Mouse (Mus musculus): ENCODE results near the gene Gm20715. TPM values are rescaled to one million over a fixed set of nuclear protein-coding genes. Genes with fewer than 3 reads are reported as not detected.
"Not testable (repeated sequence)": the region's sequence is repeated elsewhere in the genome, so short reads cannot be mapped to it uniquely, and the experiment has no call there.

Gm20715 gene
- polyA plus RNA-seq, 2 experiments, result not detected

- TF ChIP-seq CTCF (IDR thresholded peaks at IDR 0.05; ENCODE audit: low read depth), result no peak
- Histone ChIP-seq H3K4me2 (ENCODE audit: low read depth) (no peak overlapping the region), H3K36me3 (replicated peaks; ENCODE audit: control insufficient read depth, insufficient read depth, low read depth) (no peaks in the 10 kb centered on the region), H3K4me3 (ENCODE audit: insufficient read depth in 1 of 2, low read depth in 2 of 2, low read length in 2 of 2) (no peak overlapping the region), H3K9ac (replicated peaks) (no peak overlapping the region), H3K4me1 (replicated peaks; ENCODE audit: control insufficient read depth in 2 of 2, insufficient read depth in 2 of 2, low read length in 1 of 2) (no peaks in the 10 kb centered on the region), H3K9me3 (ENCODE audit: control insufficient read depth, low read length) (no peaks in the 10 kb centered on the region), H3K27ac (no peak overlapping the region), H3K27me3 (ENCODE audit: control insufficient read depth, insufficient read depth, low read length) (no peaks in the 10 kb centered on the region)
- DNase-seq (ENCODE audit: low read depth in 3 of 3, low spot score in 3 of 3) (no peak), ATAC-seq (ENCODE audit: insufficient read depth) (no peak)
- WGBS (ENCODE audit: insufficient replicate concordance), result 32% methylated on average over 5 of the region's 5 CpGs
Measured at GRCm38 (mm10) chr7:6447771-6448170, 37.7 kb downstream of the Gm20715 start.

GRCm38 (mm10) chr7:6455868-6456267, 45.8 kb downstream of the Gm20715 start, which contains the start of gene Olfr1336:
Gene Olfr1336 (plus strand): TSS chr7:6456168.
- H3K9ac ChIP-seq (replicated peaks), result no peak within 1 kb of the TSS
- ATAC-seq (ENCODE audit: insufficient read depth), result no peak
- TF ChIP-seq EP300 (IDR thresholded peaks at IDR 0.05; ENCODE audit: low read depth) (no peak), CTCF (IDR thresholded peaks at IDR 0.05; ENCODE audit: low read depth) (no peak)

GRCm38 (mm10) chr7:6456399-6456798, 46.3 kb downstream of the Gm20715 start:
- H3K4me1 ChIP-seq (replicated peaks; ENCODE audit: control insufficient read depth in 2 of 2, insufficient read depth in 2 of 2, low read length in 1 of 2), result no peaks in the 10 kb centered on the region
- H3K4me2 ChIP-seq (ENCODE audit: low read depth), result no peak overlapping the region
- no peak for TF ChIP-seq CTCF (IDR thresholded peaks at IDR 0.05; ENCODE audit: low read depth)
- TF ChIP-seq EP300 (IDR thresholded peaks at IDR 0.05; ENCODE audit: low read depth), result no peak
- no peak overlapping the region for H3K4me3 ChIP-seq (ENCODE audit: insufficient read depth in 1 of 2, low read depth in 2 of 2, low read length in 2 of 2)
- no peak overlapping the region for H3K27ac ChIP-seq
- ATAC-seq (ENCODE audit: insufficient read depth) (no peak), DNase-seq (ENCODE audit: low read depth in 3 of 3, low spot score in 3 of 3) (no peak)
- no peaks in the 10 kb centered on the region for H3K27me3 ChIP-seq (ENCODE audit: control insufficient read depth, insufficient read depth, low read length)
- H3K9ac ChIP-seq (replicated peaks), result no peak overlapping the region
- no peaks in the 10 kb centered on the region for H3K9me3 ChIP-seq (ENCODE audit: control insufficient read depth, low read length)
- no peaks in the 10 kb centered on the region for H3K36me3 ChIP-seq (replicated peaks; ENCODE audit: control insufficient read depth, insufficient read depth, low read depth)
- WGBS (ENCODE audit: insufficient replicate concordance), result 24% methylated on average over 3 of the region's 3 CpGs

More at GRCm38 (mm10) chr7:6455868-6456267, 45.8 kb downstream of the Gm20715 start, which contains the start of gene Olfr1336:
- Histone ChIP-seq H3K4me1 (replicated peaks; ENCODE audit: control insufficient read depth in 2 of 2, insufficient read depth in 2 of 2, low read length in 1 of 2) (no peaks in the 10 kb centered on the region), H3K36me3 (replicated peaks; ENCODE audit: control insufficient read depth, insufficient read depth, low read depth) (no peaks in the 10 kb centered on the region), H3K4me3 (ENCODE audit: insufficient read depth in 1 of 2, low read depth in 2 of 2, low read length in 2 of 2) (no peak within 1 kb of the TSS), H3K27me3 (ENCODE audit: control insufficient read depth, insufficient read depth, low read length) (no peaks in the 10 kb centered on the region), H3K9me3 (ENCODE audit: control insufficient read depth, low read length) (no peaks in the 10 kb centered on the region), H3K27ac (no peak within 1 kb of the TSS), H3K4me2 (ENCODE audit: low read depth) (no peak within 1 kb of the TSS)
- DNase-seq (ENCODE audit: low read depth in 3 of 3, low spot score in 3 of 3), result no peak

GRCm38 (mm10) chr7:6466951-6467350, 56.9 kb downstream of the Gm20715 start, which contains the start of gene Olfr1346:
Gene Olfr1346 (plus strand): TSS chr7:6467101.
- DNase-seq (ENCODE audit: low read depth in 3 of 3, low spot score in 3 of 3) (no peak), ATAC-seq (ENCODE audit: insufficient read depth) (no peak)
- Histone ChIP-seq H3K4me2 (ENCODE audit: low read depth) (no peak within 1 kb of the TSS), H3K4me3 (ENCODE audit: insufficient read depth in 1 of 2, low read depth in 2 of 2, low read length in 2 of 2) (no peak within 1 kb of the TSS), H3K27ac (no peak within 1 kb of the TSS), H3K36me3 (replicated peaks; ENCODE audit: control insufficient read depth, insufficient read depth, low read depth) (no peaks in the 10 kb centered on the region), H3K9ac (replicated peaks) (no peak within 1 kb of the TSS), H3K9me3 (ENCODE audit: control insufficient read depth, low read length) (no peaks in the 10 kb centered on the region), H3K27me3 (ENCODE audit: control insufficient read depth, insufficient read depth, low read length) (no peaks in the 10 kb centered on the region), H3K4me1 (replicated peaks; ENCODE audit: control insufficient read depth in 2 of 2, insufficient read depth in 2 of 2, low read length in 1 of 2) (no peaks in the 10 kb centered on the region)
- TF ChIP-seq CTCF (IDR thresholded peaks at IDR 0.05; ENCODE audit: low read depth) (no peak), EP300 (IDR thresholded peaks at IDR 0.05; ENCODE audit: low read depth) (no peak)

- not testable (repeated sequence) for H3K9me3 ChIP-seq (ENCODE audit: control insufficient read depth, low read length); H3K4me1 ChIP-seq (replicated peaks; ENCODE audit: control insufficient read depth in 2 of 2, insufficient read depth in 2 of 2, low read length in 1 of 2); H3K27ac ChIP-seq; ATAC-seq (ENCODE audit: insufficient read depth); H3K27me3 ChIP-seq (ENCODE audit: control insufficient read depth, insufficient read depth, low read length); DNase-seq (ENCODE audit: low read depth in 3 of 3, low spot score in 3 of 3); H3K36me3 ChIP-seq (replicated peaks; ENCODE audit: control insufficient read depth, insufficient read depth, low read depth); H3K4me3 ChIP-seq (ENCODE audit: insufficient read depth in 1 of 2, low read depth in 2 of 2, low read length in 2 of 2); H3K9ac ChIP-seq (replicated peaks); H3K4me2 ChIP-seq (ENCODE audit: low read depth)
- WGBS (ENCODE audit: insufficient replicate concordance), result 49% methylated on average over 2 of the region's 2 CpGs
Measured at GRCm38 (mm10) chr7:6477633-6478032, 67.6 kb downstream of the Gm20715 start.

GRCm38 (mm10) chr7:6486841-6487240, 76.8 kb downstream of the Gm20715 start, which contains the start of gene Olfr5:
Gene Olfr5 (minus strand): TSS chr7:6486941.
- WGBS (ENCODE audit: insufficient replicate concordance), result 6% methylated on average over 2 of the region's 2 CpGs
- TF ChIP-seq EP300 (IDR thresholded peaks at IDR 0.05; ENCODE audit: low read depth), result no peak
- no peak for TF ChIP-seq CTCF (IDR thresholded peaks at IDR 0.05; ENCODE audit: low read depth)
- H3K9ac ChIP-seq (replicated peaks), result no peak within 1 kb of the TSS
- H3K27ac ChIP-seq, result no peak within 1 kb of the TSS
- no peak within 1 kb of the TSS for H3K4me3 ChIP-seq (ENCODE audit: insufficient read depth in 1 of 2, low read depth in 2 of 2, low read length in 2 of 2)
- H3K4me1 ChIP-seq (replicated peaks; ENCODE audit: control insufficient read depth in 2 of 2, insufficient read depth in 2 of 2, low read length in 1 of 2), result no peaks in the 10 kb centered on the region
- no peaks in the 10 kb centered on the region for H3K36me3 ChIP-seq (replicated peaks; ENCODE audit: control insufficient read depth, insufficient read depth, low read depth)
- ATAC-seq (ENCODE audit: insufficient read depth) (no peak), DNase-seq (ENCODE audit: low read depth in 3 of 3, low spot score in 3 of 3) (no peak)
- H3K4me2 ChIP-seq (ENCODE audit: low read depth), result no peak within 1 kb of the TSS
- H3K9me3 ChIP-seq (ENCODE audit: control insufficient read depth, low read length), result no peaks in the 10 kb centered on the region
- no peaks in the 10 kb centered on the region for H3K27me3 ChIP-seq (ENCODE audit: control insufficient read depth, insufficient read depth, low read length)

Other genes with a start within 250 kb of the Gm20715 start
- 10.1 and 13.8 TPM in 2 replicates for gene Zfp444, start 238.1 kb upstream of the Gm20715 start, polyA plus RNA-seq (2012; rRNA removed)
- 15.0 and 16.3 TPM in 2 replicates for gene Zfp444, start 238.1 kb upstream of the Gm20715 start, polyA plus RNA-seq (2014; fragmentation: Nextera tagmentation; extraction: Ambion mirVana)
- not detected in 2 replicates for gene Galp, start 213.2 kb upstream of the Gm20715 start, polyA plus RNA-seq (2012; rRNA removed)
- gene Galp, start 213.2 kb upstream of the Gm20715 start, polyA plus RNA-seq (2014; fragmentation: Nextera tagmentation; extraction: Ambion mirVana), result not detected in 2 replicates
- gene Zscan5b, start 188.0 kb upstream of the Gm20715 start, polyA plus RNA-seq (2012; rRNA removed), result not detected in 2 replicates
- not detected in 2 replicates for gene Zscan5b, start 188.0 kb upstream of the Gm20715 start, polyA plus RNA-seq (2014; fragmentation: Nextera tagmentation; extraction: Ambion mirVana)
- not detected in 2 replicates for gene Epp13, start 157.6 kb upstream of the Gm20715 start, polyA plus RNA-seq (2012; rRNA removed)
- gene Epp13, start 157.6 kb upstream of the Gm20715 start, polyA plus RNA-seq (2014; fragmentation: Nextera tagmentation; extraction: Ambion mirVana), result not detected in 2 replicates
- gene Zfp667, start 123.7 kb upstream of the Gm20715 start, polyA plus RNA-seq (2012; rRNA removed), result 1.7 and 2.2 TPM in 2 replicates
- 5.3 and 6.6 TPM in 2 replicates for gene Zfp667, start 123.7 kb upstream of the Gm20715 start, polyA plus RNA-seq (2014; fragmentation: Nextera tagmentation; extraction: Ambion mirVana)
- gene Zfp583, start 79.0 kb upstream of the Gm20715 start, polyA plus RNA-seq (2012; rRNA removed), result 0.73 and 0.79 TPM in 2 replicates
- gene Zfp583, start 79.0 kb upstream of the Gm20715 start, polyA plus RNA-seq (2014; fragmentation: Nextera tagmentation; extraction: Ambion mirVana), result 0.54 and 0.88 TPM in 2 replicates
- gene Gm3854, start 66.5 kb upstream of the Gm20715 start, polyA plus RNA-seq (2012; rRNA removed), result 0.13 and 0.20 TPM in 2 replicates
- 0.06 and 0.16 TPM in 2 replicates for gene Gm3854, start 66.5 kb upstream of the Gm20715 start, polyA plus RNA-seq (2014; fragmentation: Nextera tagmentation; extraction: Ambion mirVana)
- 0.23 and 0.67 TPM in 2 replicates for gene Zfp78, start 47.0 kb upstream of the Gm20715 start, polyA plus RNA-seq (2012; rRNA removed)
- gene Zfp78, start 47.0 kb upstream of the Gm20715 start, polyA plus RNA-seq (2014; fragmentation: Nextera tagmentation; extraction: Ambion mirVana), result 0.76 and 0.83 TPM in 2 replicates
- 0.63 and 1.0 TPM in 2 replicates for gene Zfp28, start 27.0 kb upstream of the Gm20715 start, polyA plus RNA-seq (2012; rRNA removed)
- 0.91 and 1.2 TPM in 2 replicates for gene Zfp28, start 27.0 kb upstream of the Gm20715 start, polyA plus RNA-seq (2014; fragmentation: Nextera tagmentation; extraction: Ambion mirVana)
- 0.03 and 0.42 TPM in 2 replicates for gene Smim17, start 11.6 kb upstream of the Gm20715 start, polyA plus RNA-seq (2012; rRNA removed)
- not detected in 2 replicates for gene Smim17, start 11.6 kb upstream of the Gm20715 start, polyA plus RNA-seq (2014; fragmentation: Nextera tagmentation; extraction: Ambion mirVana)
- gene Olfr1344, start 28.4 kb downstream of the Gm20715 start, polyA plus RNA-seq (2012; rRNA removed), result not detected in 2 replicates
- gene Olfr1344, start 28.4 kb downstream of the Gm20715 start, polyA plus RNA-seq (2014; fragmentation: Nextera tagmentation; extraction: Ambion mirVana), result not detected in 2 replicates
- gene Olfr1336, start 45.9 kb downstream of the Gm20715 start, polyA plus RNA-seq (2012; rRNA removed), result not detected in 2 replicates
- not detected in 2 replicates for gene Olfr1336, start 45.9 kb downstream of the Gm20715 start, polyA plus RNA-seq (2014; fragmentation: Nextera tagmentation; extraction: Ambion mirVana)
- gene Olfr1346, start 56.8 kb downstream of the Gm20715 start, polyA plus RNA-seq (2012; rRNA removed), result not detected in 2 replicates
- gene Olfr1346, start 56.8 kb downstream of the Gm20715 start, polyA plus RNA-seq (2014; fragmentation: Nextera tagmentation; extraction: Ambion mirVana), result not detected in 2 replicates
- not detected in 2 replicates for gene Olfr5, start 76.7 kb downstream of the Gm20715 start, polyA plus RNA-seq (2012; rRNA removed)
- not detected in 2 replicates for gene Olfr5, start 76.7 kb downstream of the Gm20715 start, polyA plus RNA-seq (2014; fragmentation: Nextera tagmentation; extraction: Ambion mirVana)
- not detected in 2 replicates for gene Olfr1347, start 89.5 kb downstream of the Gm20715 start, polyA plus RNA-seq (2012; rRNA removed)
- not detected in 2 replicates for gene Olfr1347, start 89.5 kb downstream of the Gm20715 start, polyA plus RNA-seq (2014; fragmentation: Nextera tagmentation; extraction: Ambion mirVana)
- gene Olfr1348, start 98.5 kb downstream of the Gm20715 start, polyA plus RNA-seq (2012; rRNA removed), result not detected in 2 replicates
- gene Olfr1348, start 98.5 kb downstream of the Gm20715 start, polyA plus RNA-seq (2014; fragmentation: Nextera tagmentation; extraction: Ambion mirVana), result not detected in 2 replicates
- gene Olfr1349, start 112.7 kb downstream of the Gm20715 start, polyA plus RNA-seq (2012; rRNA removed), result not detected in 2 replicates
- gene Olfr1349, start 112.7 kb downstream of the Gm20715 start, polyA plus RNA-seq (2014; fragmentation: Nextera tagmentation; extraction: Ambion mirVana), result not detected in 2 replicates
- gene Olfr1350, start 154.6 kb downstream of the Gm20715 start, polyA plus RNA-seq (2012; rRNA removed), result not detected in 2 replicates
- not detected in 2 replicates for gene Olfr1350, start 154.6 kb downstream of the Gm20715 start, polyA plus RNA-seq (2014; fragmentation: Nextera tagmentation; extraction: Ambion mirVana)

Data from liver, embryonic 14.5 days (tissue).